In the genomic region with DNA sequence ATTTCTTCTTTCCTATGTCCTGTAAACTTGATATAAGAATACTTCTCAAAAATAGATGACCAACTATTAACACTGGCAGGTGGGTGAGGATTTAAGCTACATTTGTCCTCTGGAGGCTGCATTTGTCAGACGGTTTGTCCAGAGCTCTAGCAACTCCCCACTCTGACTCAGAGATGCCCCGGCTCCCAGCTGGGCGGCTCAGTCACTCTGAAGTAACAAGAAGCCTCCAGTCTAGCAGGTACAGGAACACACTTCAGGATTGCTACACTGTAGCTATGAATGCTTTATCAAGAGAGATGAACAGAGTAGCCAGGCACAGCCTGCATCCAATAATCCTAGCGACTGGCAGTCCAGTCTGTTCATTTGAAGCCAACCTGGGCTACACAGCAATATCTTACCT, we compare ENCODE assay signal across 27 mouse cellular contexts. TPM values are rescaled to one million over a fixed set of nuclear protein-coding genes. Genes with fewer than 3 reads are reported as not detected.
DNase-seq lines count a peak whose midpoint lies in the region; ATAC-seq and TF ChIP-seq lines count a peak whose summit lies in the region.
"Had no signal": no experiment of that assay in that cellular context is flagged by ENCODE, and none has a peak within 500 bp of the region (broad histone marks: within the 10 kb centered on the region; RNA-seq: fewer than 3 reads in every experiment).

No protein-coding gene starts in this region.

- no peak overlapping the region for H3K27ac ChIP-seq in lung, postnatal 0 days (ENCODE audit: low read length)
- H3K27ac ChIP-seq: embryonic facial prominence, embryonic 10.5 days; embryonic facial prominence, embryonic 13.5 days; forebrain, embryonic 12.5 days; forebrain, embryonic 15.5 days; hindbrain, embryonic 10.5 days; hindbrain, embryonic 13.5 days; intestine, embryonic 15.5 days had no signal

- no peak overlapping the region for H3K4me3 ChIP-seq in lung, postnatal 0 days (ENCODE audit: low read depth, low read length)
- H3K4me3 ChIP-seq: embryonic facial prominence, embryonic 10.5 days; embryonic facial prominence, embryonic 13.5 days; erythroblast, embryonic 14.5 days; forebrain, embryonic 12.5 days; forebrain, embryonic 15.5 days; hindbrain, embryonic 10.5 days; hindbrain, embryonic 13.5 days; intestine, embryonic 15.5 days had no signal

- in situ Hi-C loops in Patski (cut with MboI; ENCODE audit: low pct_unique_long_range_greater_than_20kb), result no loop called here

- DNase-seq in adrenal gland, postnatal 14 days, result peak; percentile 11
- DNase-seq in adrenal gland, adult (ENCODE audit: inconsistent age in 2 of 2, low spot score in 1 of 2), result no peak
- peak; percentile 65 for DNase-seq in heart, adult 11 months
- DNase-seq in heart, adult 9 months (ENCODE audit: low spot score in 2 of 2), result no peak
- peak; percentile 16 for DNase-seq in lung, postnatal 0 days (ENCODE audit: low spot score)
- no peak for DNase-seq in lung, adult 18-20 months
- DNase-seq in Patski (ENCODE audit: low read depth, low spot score), result no peak
- no peak for DNase-seq in urinary bladder, adult 2 months (ENCODE audit: low spot score)
- DNase-seq: adrenal gland, postnatal 10 days; cerebellum, adult 11-12 months; cerebellum, adult 8-10 months; cerebellum, postnatal 10 days; cerebellum, postnatal 36 days; embryo, embryonic 11 days; gastrocnemius, postnatal 14 days; heart, postnatal 36 days; kidney, adult 11 months had no signal

- TF ChIP-seq EP300 in lung, postnatal 0 days (IDR thresholded peaks at IDR 0.05), result no peak

- no peak; the same call in 1 of the 2 replicates for ATAC-seq in lung, postnatal 0 days
- peak; percentile 65 for ATAC-seq in Patski
- ATAC-seq: activated CD4-positive, CD25-positive, alpha-beta regulatory T cell, adult 4 months; forebrain, embryonic 15.5 days; intestine, embryonic 15.5 days had no signal

- no peak overlapping the region for H3K4me2 ChIP-seq in lung, postnatal 0 days (replicated peaks; ENCODE audit: low read depth, low read length)
- H3K4me2 ChIP-seq: embryonic facial prominence, embryonic 13.5 days; forebrain, embryonic 12.5 days; forebrain, embryonic 15.5 days; heart, embryonic 11.5 days; hindbrain, embryonic 13.5 days; intestine, embryonic 15.5 days had no signal

- 73% methylated on average over 4 of the region's 4 CpGs for WGBS in lung, postnatal 0 days

- no peaks in the 10 kb centered on the region for H3K36me3 ChIP-seq in lung, postnatal 0 days (ENCODE audit: insufficient read depth, low read length)

- no peaks in the 10 kb centered on the region for H3K27me3 ChIP-seq in lung, postnatal 0 days (replicated peaks; ENCODE audit: insufficient read depth, low read length)
- H3K27me3 ChIP-seq in Patski, result no peaks in the 10 kb centered on the region
- H3K27me3 ChIP-seq: embryonic facial prominence, embryonic 13.5 days; forebrain, embryonic 12.5 days; forebrain, embryonic 15.5 days; hindbrain, embryonic 13.5 days; intestine, embryonic 15.5 days had no signal

- no peaks in the 10 kb centered on the region for H3K4me1 ChIP-seq in lung, postnatal 0 days (ENCODE audit: insufficient read depth, low read depth, low read length)
- H3K4me1 ChIP-seq: embryonic facial prominence, embryonic 10.5 days; forebrain, embryonic 12.5 days; forebrain, embryonic 15.5 days; hindbrain, embryonic 10.5 days; hindbrain, embryonic 13.5 days; intestine, embryonic 15.5 days had no signal

- CTCF ChIA-PET in Patski (lab: Charles Lee), result no interaction called here

- H3K9ac ChIP-seq in lung, postnatal 0 days (replicated peaks; ENCODE audit: low read depth), result no peak overlapping the region
- H3K9ac ChIP-seq: embryonic facial prominence, embryonic 13.5 days; forebrain, embryonic 12.5 days; forebrain, embryonic 15.5 days; hindbrain, embryonic 13.5 days; intestine, embryonic 15.5 days had no signal

- POLR2A ChIA-PET in Patski (lab: Charles Lee), result no interaction called here

- no peak for TF ChIP-seq CTCF in lung, postnatal 0 days (IDR thresholded peaks at IDR 0.05)
- no peak for TF ChIP-seq CTCF in Patski (IDR thresholded peaks at IDR 0.05)

- no peaks in the 10 kb centered on the region for H3K9me3 ChIP-seq in lung, postnatal 0 days (ENCODE audit: low read length)
- H3K9me3 ChIP-seq: embryonic facial prominence, embryonic 10.5 days; embryonic facial prominence, embryonic 13.5 days; forebrain, embryonic 12.5 days; forebrain, embryonic 15.5 days; hindbrain, embryonic 10.5 days; hindbrain, embryonic 13.5 days; intestine, embryonic 15.5 days had no signal

RNA-seq across cellular contexts. Expression of a gene that starts 26.0 kb away (rescaled TPM):
- 3.7 and 5.4 TPM in 2 replicates for total RNA-seq in adrenal gland, postnatal 14 days (2021)
- 1.3 and 1.8 TPM in 2 replicates for polyA plus RNA-seq in lung, postnatal 0 days (2015; fragmentation: Nextera tagmentation; extraction: Ambion mirVana)
- 5.1 TPM for polyA plus RNA-seq in Patski (2021)
- 2.0 and 2.5 TPM in 2 replicates for polyA plus RNA-seq in urinary bladder, adult 2 months (2012; rRNA removed)

Comparison
In these comparisons a context has a peak if more than half of its experiments do, and no peak if none do; other contexts are left out.
1. DNase-seq: peak in adrenal gland, postnatal 14 days (single experiment), heart, adult 11 months (single experiment) and lung, postnatal 0 days (single experiment); none in adrenal gland, adult (0 of 2), heart, adult 9 months (0 of 2), lung, adult 18-20 months (0 of 2), Patski (single experiment) and urinary bladder, adult 2 months (single experiment).